Mouse (Mus musculus): Measurements from ENCODE around the gene Ercc2. TPM values are rescaled to one million over a fixed set of nuclear protein-coding genes. Genes with fewer than 3 reads are reported as not detected.
A peak's percentile ranks its signal among the peaks of the same experiment; 100 is the strongest.

Gene Ercc2
- polyA plus RNA-seq, 1 experiment from 2014 or later: 7.1 TPM

DNA sequence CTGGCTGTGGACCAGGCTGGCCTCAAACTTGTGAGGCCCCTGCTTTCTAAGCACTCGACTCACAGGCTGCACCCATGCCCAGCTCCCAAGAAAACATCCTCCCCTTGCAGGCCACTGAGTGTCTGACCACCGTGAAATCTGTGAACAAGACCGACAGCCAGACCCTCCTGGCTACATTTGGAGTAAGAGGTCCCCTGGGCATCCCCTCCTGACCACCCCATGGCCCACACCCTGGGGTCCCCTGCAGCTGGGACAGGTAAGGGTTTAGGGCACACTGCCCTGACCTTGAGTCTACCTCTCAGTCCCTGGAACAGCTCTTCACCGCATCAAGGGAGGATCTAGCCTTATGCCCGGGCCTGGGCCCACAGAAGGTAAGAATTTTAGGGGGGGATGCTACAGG is 26.8 kb upstream of the Ercc2 start:
- H3K27me3 ChIP-seq (ENCODE audit: control insufficient read depth, insufficient read depth, low read length): no peaks in the 10 kb centered on the region
- DNase-seq (ENCODE audit: low spot score): no peak
- WGBS: 87% methylated on average over 5 of the region's 5 CpGs
- peaks cover 2% of the 10 kb centered on the region for H3K4me1 ChIP-seq (ENCODE audit: control insufficient read depth, insufficient read depth, low read length)
- peaks cover 6% of the 10 kb centered on the region for H3K36me3 ChIP-seq (replicated peaks; ENCODE audit: control insufficient read depth, insufficient read depth, low read depth, low read length)
- no peak overlapping the region for H3K4me3 ChIP-seq (ENCODE audit: low read depth, low read length)
- H3K9ac ChIP-seq (replicated peaks; ENCODE audit: low read length): no peak overlapping the region
- no peak for ATAC-seq (replicated peaks; ENCODE audit: insufficient number of reproducible peaks, low FRiP score, low TSS enrichment, low read depth)
- no peaks in the 10 kb centered on the region for H3K9me3 ChIP-seq (replicated peaks; ENCODE audit: control insufficient read depth, low read length)
- no peak overlapping the region for H3K4me2 ChIP-seq (ENCODE audit: low read depth, low read length)
- H3K27ac ChIP-seq (replicated peaks; ENCODE audit: low read depth, low read length): no peak overlapping the region

DNA sequence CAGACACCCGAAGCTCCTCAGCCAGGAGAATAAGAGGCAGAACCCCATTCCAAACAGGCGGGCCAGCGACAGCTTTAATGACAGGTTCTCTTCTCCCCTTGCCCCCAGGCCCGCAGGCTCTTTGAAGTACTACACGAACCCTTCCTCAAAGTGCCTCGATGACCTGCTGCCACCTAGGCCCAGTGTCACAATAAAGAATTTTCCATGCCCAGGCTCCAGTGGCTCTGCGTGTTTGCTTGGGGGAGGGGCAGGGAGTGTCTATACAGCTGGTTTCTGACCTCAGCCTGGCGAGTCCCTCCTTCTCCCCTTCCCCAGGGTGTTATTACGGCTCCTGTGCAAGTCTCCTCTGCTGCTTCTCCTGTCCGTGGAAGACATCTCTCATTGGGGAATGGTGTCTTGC is 25.5 kb upstream of the Ercc2 start:
- no peaks in the 10 kb centered on the region for H3K9me3 ChIP-seq (replicated peaks; ENCODE audit: control insufficient read depth, low read length)
- 69% methylated on average over 10 of the region's 10 CpGs for WGBS
- no peak for DNase-seq (ENCODE audit: low spot score)
- H3K4me2 ChIP-seq (ENCODE audit: low read depth, low read length): no peak overlapping the region
- no peak overlapping the region for H3K27ac ChIP-seq (replicated peaks; ENCODE audit: low read depth, low read length)
- no peaks in the 10 kb centered on the region for H3K27me3 ChIP-seq (ENCODE audit: control insufficient read depth, insufficient read depth, low read length)
- peaks cover 3% of the 10 kb centered on the region for H3K36me3 ChIP-seq (replicated peaks; ENCODE audit: control insufficient read depth, insufficient read depth, low read depth, low read length)
- H3K4me1 ChIP-seq (ENCODE audit: control insufficient read depth, insufficient read depth, low read length): peaks cover 2% of the 10 kb centered on the region
- no peak for ATAC-seq (replicated peaks; ENCODE audit: insufficient number of reproducible peaks, low FRiP score, low TSS enrichment, low read depth)
- no peak overlapping the region for H3K4me3 ChIP-seq (ENCODE audit: low read depth, low read length)
- no peak overlapping the region for H3K9ac ChIP-seq (replicated peaks; ENCODE audit: low read length)

DNA sequence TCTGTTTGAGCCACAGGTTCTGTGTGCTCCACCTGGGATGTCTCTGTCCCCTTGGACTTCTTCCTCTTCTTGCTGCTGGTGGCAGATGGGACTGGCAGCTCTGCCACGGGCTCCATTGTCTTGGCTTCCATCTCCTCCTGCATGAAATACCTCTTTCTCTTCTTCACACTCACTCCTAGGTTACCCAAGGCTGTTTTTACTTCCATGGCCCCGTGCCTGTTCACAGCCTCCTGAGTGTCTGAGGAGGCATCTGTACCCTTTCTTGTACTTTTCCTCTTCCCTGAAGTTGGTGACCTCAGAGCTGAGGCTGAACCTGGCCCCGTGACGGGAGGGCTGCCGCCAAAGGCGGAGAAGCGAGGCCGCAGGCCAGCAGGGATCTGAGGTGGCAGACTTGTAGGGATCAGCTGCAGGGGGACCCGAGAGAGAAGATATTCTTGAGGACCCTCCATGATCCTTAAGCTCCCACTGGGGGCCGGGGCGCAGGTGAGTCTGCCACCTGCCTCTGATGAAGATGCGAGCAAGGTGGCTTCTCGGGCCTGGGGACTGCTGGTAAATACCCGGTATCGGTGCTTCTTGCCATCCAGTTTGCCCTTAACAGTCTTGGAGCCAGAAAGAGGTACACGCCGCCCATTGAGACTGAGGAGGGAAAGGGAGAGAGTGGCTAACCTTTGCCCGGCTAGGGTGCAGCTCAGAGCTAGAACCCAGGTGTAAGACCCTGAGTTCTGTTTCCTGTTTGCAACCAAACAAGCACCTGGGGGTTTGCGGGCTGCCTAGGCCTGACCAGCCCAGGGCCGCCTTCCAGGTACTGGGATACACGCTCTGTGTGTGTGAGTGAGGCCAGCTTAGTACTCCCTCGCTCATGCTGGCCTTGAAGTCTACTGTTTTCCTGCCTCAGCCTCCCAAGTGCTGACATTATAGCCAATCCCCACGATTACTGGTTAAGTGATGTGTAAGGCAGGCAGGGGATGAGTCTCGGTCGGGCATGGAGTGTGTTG is 24.1 kb upstream of the Ercc2 start:
- peaks cover under 1% of the 10 kb centered on the region for H3K36me3 ChIP-seq (replicated peaks; ENCODE audit: control insufficient read depth, insufficient read depth, low read depth, low read length)
- H3K4me3 ChIP-seq (ENCODE audit: low read depth, low read length): peak overlapping the region; percentile 68
- H3K9ac ChIP-seq (replicated peaks; ENCODE audit: low read length): peak overlapping the region; percentile 9; the same call in 1 of the 2 replicates
- no peak overlapping the region for H3K27ac ChIP-seq (replicated peaks; ENCODE audit: low read depth, low read length)
- no peaks in the 10 kb centered on the region for H3K9me3 ChIP-seq (replicated peaks; ENCODE audit: control insufficient read depth, low read length)
- H3K4me2 ChIP-seq (ENCODE audit: low read depth, low read length): peak overlapping the region; percentile 95
- no peaks in the 10 kb centered on the region for H3K27me3 ChIP-seq (ENCODE audit: control insufficient read depth, insufficient read depth, low read length)
- ATAC-seq (replicated peaks; ENCODE audit: insufficient number of reproducible peaks, low FRiP score, low TSS enrichment, low read depth) (no peak), DNase-seq (ENCODE audit: low spot score) (no peak)
- H3K4me1 ChIP-seq (ENCODE audit: control insufficient read depth, insufficient read depth, low read length): peaks cover 2% of the 10 kb centered on the region
- 94% methylated on average over 25 of the region's 25 CpGs for WGBS

DNA sequence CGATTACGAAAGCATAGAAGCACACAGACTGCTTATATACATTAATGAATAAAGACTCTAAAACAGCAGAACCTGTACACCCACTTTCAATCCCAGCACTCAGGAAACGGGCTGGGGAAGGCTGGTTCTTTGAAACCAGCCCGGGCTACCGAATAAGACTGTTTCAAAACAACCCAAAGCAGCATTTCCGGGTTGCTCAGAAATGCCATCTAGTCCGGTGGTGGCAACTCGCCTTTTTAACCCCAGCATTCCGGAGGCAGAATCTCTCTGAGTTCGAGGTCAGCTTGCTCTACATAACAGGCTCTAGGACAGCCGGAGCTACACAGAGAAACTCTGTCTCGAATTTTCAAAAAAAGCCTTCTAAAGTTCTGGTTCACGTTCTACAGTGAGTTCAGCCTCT is 23.2 kb upstream of the Ercc2 start:
- peaks cover 2% of the 10 kb centered on the region for H3K4me1 ChIP-seq (ENCODE audit: control insufficient read depth, insufficient read depth, low read length)
- WGBS: 21% methylated on average over 13 of the region's 13 CpGs

DNA sequence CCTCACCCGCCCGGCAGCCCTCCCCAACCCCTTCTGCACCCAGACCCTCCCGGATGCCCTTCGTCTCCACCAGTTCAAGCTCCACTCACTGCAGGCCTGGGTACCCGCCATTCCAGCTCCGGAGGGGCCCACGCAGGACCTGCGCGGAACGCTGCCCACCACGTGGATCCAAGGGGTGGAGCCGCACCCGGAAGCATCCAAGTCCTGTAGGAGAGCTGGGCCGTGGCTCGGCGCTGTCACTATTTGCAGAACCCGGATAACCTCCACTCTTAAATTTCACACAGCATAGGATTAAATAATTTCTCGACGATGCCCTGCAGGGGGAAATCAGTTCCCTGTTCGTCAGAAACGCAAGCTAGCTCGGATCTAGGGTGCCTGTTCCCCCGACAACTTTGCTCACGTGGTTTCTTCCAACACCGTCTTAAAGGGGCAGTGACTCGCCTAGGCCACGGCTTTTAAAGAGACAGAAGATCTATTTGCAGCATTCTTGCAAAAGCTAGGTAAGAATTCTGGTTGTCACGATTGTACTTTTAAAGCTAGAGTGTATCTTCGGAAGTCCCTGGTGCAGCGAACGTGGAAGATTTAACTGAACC is 22.4 kb upstream of the Ercc2 start, which contains the start of the genes Cd3eap and Ppp1r13l:
Gene Cd3eap (minus strand): TSS at position 185 of the 593 bp plus-strand sequence.
Gene Ppp1r13l (plus strand): TSS at position 451 of the 593 bp plus-strand sequence.
- peak; percentile 57 for ATAC-seq (replicated peaks; ENCODE audit: insufficient number of reproducible peaks, low FRiP score, low TSS enrichment, low read depth)
- peaks cover 2% of the 10 kb centered on the region for H3K4me1 ChIP-seq (ENCODE audit: control insufficient read depth, insufficient read depth, low read length)
- no peak within 1 kb of the TSS; the same call in 1 of the 2 replicates for H3K27ac ChIP-seq (replicated peaks; ENCODE audit: low read depth, low read length)

More for the DNA sequence above, 23.2 kb upstream of the Ercc2 start:
- no peak for ATAC-seq (replicated peaks; ENCODE audit: insufficient number of reproducible peaks, low FRiP score, low TSS enrichment, low read depth)
- no peaks in the 10 kb centered on the region for H3K9me3 ChIP-seq (replicated peaks; ENCODE audit: control insufficient read depth, low read length)
- no peaks in the 10 kb centered on the region; the same call in 1 of the 2 replicates for H3K36me3 ChIP-seq (replicated peaks; ENCODE audit: control insufficient read depth, insufficient read depth, low read depth, low read length)
- DNase-seq (ENCODE audit: low spot score): no peak
- peak overlapping the region; percentile 95 for H3K4me2 ChIP-seq (ENCODE audit: low read depth, low read length)
- H3K9ac ChIP-seq (replicated peaks; ENCODE audit: low read length): peak overlapping the region; percentile 61
- peak overlapping the region; percentile 68 for H3K4me3 ChIP-seq (ENCODE audit: low read depth, low read length)
- H3K27ac ChIP-seq (replicated peaks; ENCODE audit: low read depth, low read length): no peak overlapping the region
- no peaks in the 10 kb centered on the region for H3K27me3 ChIP-seq (ENCODE audit: control insufficient read depth, insufficient read depth, low read length)

DNA sequence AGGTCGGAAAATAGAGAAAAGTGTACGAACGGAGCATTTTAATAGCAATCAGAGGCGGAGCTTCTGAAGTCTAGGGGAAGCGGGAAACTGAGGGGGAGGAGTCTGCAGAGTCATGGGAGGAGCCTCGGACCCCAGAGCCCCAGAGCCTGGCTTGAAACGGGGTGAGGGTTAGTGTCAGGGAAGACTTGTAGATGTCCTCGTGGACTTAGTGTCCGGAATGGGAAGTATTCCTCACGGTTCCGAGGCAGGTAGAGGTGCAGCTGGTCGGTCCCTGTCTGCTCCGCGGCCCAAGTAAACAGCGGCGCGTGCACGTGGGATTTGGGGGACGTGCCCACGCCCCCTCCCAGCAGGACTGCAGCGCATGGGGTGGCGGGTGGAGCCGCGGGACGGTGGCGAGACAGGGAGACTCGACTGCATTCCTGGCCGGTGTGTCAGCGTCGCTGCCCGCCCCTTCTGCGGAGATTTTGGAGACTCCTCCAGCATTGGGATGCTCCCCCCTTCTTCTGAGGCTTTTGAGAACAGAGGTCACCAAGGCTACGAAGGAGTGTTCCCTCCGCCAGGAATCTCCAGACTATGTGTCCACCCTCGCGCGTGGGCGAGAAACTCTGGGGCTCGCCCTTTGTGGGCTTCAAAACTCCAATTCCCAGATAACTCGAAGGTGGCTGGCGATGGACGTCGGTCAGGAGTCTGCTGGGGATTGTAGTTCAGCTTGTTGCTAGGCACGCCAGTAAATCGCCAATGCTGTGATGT is 21.7 kb upstream of the Ercc2 start:
- peak overlapping the region; percentile 95 for H3K4me2 ChIP-seq (ENCODE audit: low read depth, low read length)
- H3K9me3 ChIP-seq (replicated peaks; ENCODE audit: control insufficient read depth, low read length): no peaks in the 10 kb centered on the region
- H3K36me3 ChIP-seq (replicated peaks; ENCODE audit: control insufficient read depth, insufficient read depth, low read depth, low read length): no peaks in the 10 kb centered on the region; the same call in 1 of the 2 replicates
- peak overlapping the region; percentile 46 for H3K9ac ChIP-seq (replicated peaks; ENCODE audit: low read length)
- H3K4me1 ChIP-seq (ENCODE audit: control insufficient read depth, insufficient read depth, low read length): peaks cover 2% of the 10 kb centered on the region
- no peak overlapping the region; the same call in 1 of the 2 replicates for H3K27ac ChIP-seq (replicated peaks; ENCODE audit: low read depth, low read length)
- peak; percentile 64 for ATAC-seq (replicated peaks; ENCODE audit: insufficient number of reproducible peaks, low FRiP score, low TSS enrichment, low read depth)
- no peaks in the 10 kb centered on the region for H3K27me3 ChIP-seq (ENCODE audit: control insufficient read depth, insufficient read depth, low read length)
- DNase-seq (ENCODE audit: low spot score): peak; percentile 91
- H3K4me3 ChIP-seq (ENCODE audit: low read depth, low read length): peak overlapping the region; percentile 68
- WGBS: 1% methylated on average over 45 of the region's 45 CpGs

More for the DNA sequence above, 22.4 kb upstream of the Ercc2 start, which contains the start of the genes Cd3eap and Ppp1r13l:
- H3K36me3 ChIP-seq (replicated peaks; ENCODE audit: control insufficient read depth, insufficient read depth, low read depth, low read length): no peaks in the 10 kb centered on the region; the same call in 1 of the 2 replicates
- WGBS: under 1% methylated on average over 31 of the region's 31 CpGs
- peak within 1 kb of the TSS; percentile 61 for H3K9ac ChIP-seq (replicated peaks; ENCODE audit: low read length)
- H3K4me3 ChIP-seq (ENCODE audit: low read depth, low read length): peak within 1 kb of the TSS; percentile 68
- no peaks in the 10 kb centered on the region for H3K9me3 ChIP-seq (replicated peaks; ENCODE audit: control insufficient read depth, low read length)
- H3K27me3 ChIP-seq (ENCODE audit: control insufficient read depth, insufficient read depth, low read length): no peaks in the 10 kb centered on the region
- DNase-seq (ENCODE audit: low spot score): peak; percentile 89
- peak within 1 kb of the TSS; percentile 95 for H3K4me2 ChIP-seq (ENCODE audit: low read depth, low read length)

DNA sequence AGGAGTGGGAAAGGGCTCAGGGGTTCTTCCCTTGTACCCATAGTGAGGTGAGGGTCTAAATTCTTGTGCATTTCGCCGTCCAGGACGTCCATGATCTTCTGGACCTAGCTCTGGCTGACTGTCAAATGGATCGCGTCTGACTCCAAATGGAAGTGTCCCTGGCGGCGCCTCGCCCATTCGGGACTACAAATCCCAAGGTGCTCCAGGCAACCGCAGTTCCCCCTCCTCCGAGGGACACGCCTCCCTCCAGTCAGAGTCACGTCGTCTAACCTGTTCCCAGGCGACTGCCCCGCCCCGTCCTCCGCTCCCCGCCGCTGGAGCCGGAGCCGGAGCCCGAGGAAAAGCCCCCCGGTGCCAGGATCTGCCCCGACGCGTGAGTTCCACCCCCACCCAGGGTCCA is 20.9 kb upstream of the Ercc2 start:
- Histone ChIP-seq H3K4me1 (ENCODE audit: control insufficient read depth, insufficient read depth, low read length) (peaks cover 2% of the 10 kb centered on the region), H3K9me3 (replicated peaks; ENCODE audit: control insufficient read depth, low read length) (no peaks in the 10 kb centered on the region), H3K4me2 (ENCODE audit: low read depth, low read length) (peak overlapping the region; percentile 95), H3K27me3 (ENCODE audit: control insufficient read depth, insufficient read depth, low read length) (no peaks in the 10 kb centered on the region), H3K36me3 (replicated peaks; ENCODE audit: control insufficient read depth, insufficient read depth, low read depth, low read length) (no peaks in the 10 kb centered on the region), H3K27ac (replicated peaks; ENCODE audit: low read depth, low read length) (no peak overlapping the region), H3K4me3 (ENCODE audit: low read depth, low read length) (peak overlapping the region; percentile 68), H3K9ac (replicated peaks; ENCODE audit: low read length) (peak overlapping the region; percentile 57)
- ATAC-seq (replicated peaks; ENCODE audit: insufficient number of reproducible peaks, low FRiP score, low TSS enrichment, low read depth): peak; percentile 38; the same call in 1 of the 2 replicates
- DNase-seq (ENCODE audit: low spot score): peak; percentile 93
- under 1% methylated on average over 27 of the region's 27 CpGs for WGBS
